Mouse (Mus musculus) right cerebral cortex, adult 2 months (tissue): ENCODE results near the gene Dhh.

ENCODE experiments used
- DNase-seq, 2 experiments: peaks; one replicate each; pipeline ENCODE4 v3.0.0; 2021 to 2022; ENCODE audit warnings: low spot score in 2 of 2

Gene Dhh

DNA sequence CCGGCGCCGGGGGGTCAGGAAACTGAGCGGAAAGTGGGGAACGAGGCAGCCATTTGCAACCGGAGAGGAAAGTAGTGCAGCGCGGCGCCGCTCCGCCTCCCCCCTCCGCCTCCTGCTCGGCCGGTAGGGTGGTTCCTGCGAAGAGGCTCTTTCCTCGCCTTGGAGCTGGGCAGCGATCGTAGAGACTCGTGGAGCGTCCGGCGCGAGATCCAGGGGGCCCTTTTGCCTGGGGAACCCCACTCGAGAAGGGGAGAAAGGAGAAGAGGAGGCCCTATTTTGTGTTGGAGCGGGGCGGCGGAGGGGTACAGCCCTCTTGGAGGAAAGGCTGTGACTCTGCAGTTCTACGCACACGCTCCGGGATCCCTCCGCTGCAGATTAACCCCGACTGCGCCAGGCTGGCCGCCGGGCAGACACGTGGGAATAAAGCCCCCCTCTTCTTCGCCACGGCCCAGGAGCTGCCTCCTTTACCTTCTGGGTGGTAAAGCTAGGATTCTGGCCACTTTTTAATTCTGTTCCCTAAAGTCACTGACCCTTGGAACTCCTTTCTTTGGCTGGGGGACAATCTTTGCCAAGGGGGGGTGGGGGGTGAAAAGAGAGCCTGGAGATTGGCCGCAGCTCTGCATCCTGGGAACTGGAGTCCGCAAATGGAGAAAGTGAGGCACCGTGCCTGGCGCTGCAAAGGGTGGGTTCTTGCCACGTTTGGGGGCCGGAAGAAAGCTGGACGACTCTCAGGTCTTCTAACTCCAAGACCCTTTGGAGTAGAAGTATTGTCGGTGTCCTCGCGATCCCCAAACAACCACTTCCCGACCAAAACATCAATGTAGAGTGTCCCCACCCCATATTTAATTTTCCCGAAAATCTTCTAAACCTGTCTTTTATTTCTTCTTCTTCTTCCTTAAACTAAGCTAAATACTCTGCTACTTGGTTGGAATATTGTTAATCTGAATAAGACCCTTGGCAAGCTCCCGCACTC is 26.1 kb downstream of the Dhh start:
- peak; percentile 90 to 96 for DNase-seq

- DNase-seq, result no peak
These were observed 27.0 kb downstream of the Dhh start, which contains the start of gene Kmt2d for GRCm38 (mm10) chr15:98871070-98871915. TSS of gene Kmt2d (minus strand) at chr15:98871204.

DNA sequence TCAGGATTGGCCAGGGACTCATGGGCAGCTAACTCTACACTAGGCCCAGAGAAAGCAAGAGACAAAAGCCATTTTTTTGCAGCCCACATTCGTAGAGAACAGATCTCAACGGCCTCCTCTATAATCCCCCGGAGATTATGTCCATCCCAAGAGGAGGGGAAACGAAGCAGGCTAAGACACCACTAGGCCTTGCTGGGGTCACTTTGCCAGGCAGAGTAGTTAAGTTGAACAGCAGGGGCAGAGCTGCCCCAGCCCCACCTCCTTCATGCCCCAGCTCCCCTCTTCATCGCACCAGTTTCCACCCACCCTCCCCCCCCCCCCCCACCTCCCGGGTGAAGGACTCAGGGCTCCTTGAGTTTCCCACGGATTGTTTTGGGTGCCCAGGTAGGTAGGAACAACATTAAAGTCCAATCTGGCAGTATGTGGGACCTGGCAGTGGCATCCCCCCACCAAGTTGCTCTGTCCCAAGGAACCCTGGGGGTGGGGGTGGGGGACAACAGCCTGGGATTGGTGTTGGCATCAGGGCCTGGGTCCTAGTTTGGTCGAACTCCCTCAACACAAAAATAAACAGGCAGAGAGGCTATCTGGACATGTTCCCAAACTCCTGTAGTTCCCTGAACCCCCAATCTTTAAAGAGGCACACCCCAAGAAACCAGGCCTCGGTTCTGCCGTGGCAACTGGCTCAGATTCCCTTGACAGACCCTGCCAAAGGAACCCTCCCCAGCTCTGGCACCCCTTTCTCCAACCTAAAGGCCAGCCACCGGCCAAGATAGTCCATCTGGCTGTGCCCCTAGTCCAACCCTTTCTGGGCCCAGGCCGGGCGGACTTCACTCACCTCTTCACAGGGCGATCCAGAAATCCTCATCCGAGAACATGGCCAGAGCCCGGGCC is 27.9 kb downstream of the Dhh start:
- DNase-seq, result no peak

- no peak for DNase-seq
These were observed 28.8 kb downstream of the Dhh start for GRCm38 (mm10) chr15:98869342-98870178.

DNA sequence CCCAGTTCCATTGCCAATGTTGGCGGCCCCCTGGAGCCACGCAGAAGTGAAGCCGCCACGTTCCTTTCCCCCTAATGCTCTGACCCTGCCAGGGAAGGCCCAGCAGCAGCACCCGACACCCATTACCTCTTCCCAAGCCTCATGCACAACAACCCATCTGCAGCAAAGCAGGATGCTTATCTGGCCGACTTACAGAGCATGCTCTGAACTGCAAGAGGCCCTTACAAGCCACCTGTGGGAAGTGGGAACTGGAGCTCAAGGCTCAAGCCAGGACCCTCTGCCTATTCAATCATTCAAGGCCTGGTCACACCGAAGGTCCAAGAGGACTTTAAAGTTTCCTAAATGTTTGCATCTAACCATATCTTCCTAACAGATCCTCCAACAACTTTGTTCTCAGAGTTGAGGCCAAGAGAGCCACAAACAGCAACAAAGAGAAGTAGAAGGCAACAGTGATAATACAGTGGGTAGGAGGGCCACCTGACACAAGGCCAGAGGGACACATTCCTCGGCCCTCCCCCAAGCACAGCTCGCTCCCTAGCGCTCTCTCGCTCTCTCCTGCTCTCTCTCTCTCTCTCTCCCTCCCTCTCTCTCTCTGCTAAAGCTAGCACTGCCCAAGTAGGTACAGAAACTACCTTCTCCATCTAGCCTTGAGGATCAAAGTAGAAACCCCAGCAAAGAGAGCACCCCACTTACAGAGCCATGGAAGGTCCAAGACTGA is 29.8 kb downstream of the Dhh start:
- no peak for DNase-seq

DNA sequence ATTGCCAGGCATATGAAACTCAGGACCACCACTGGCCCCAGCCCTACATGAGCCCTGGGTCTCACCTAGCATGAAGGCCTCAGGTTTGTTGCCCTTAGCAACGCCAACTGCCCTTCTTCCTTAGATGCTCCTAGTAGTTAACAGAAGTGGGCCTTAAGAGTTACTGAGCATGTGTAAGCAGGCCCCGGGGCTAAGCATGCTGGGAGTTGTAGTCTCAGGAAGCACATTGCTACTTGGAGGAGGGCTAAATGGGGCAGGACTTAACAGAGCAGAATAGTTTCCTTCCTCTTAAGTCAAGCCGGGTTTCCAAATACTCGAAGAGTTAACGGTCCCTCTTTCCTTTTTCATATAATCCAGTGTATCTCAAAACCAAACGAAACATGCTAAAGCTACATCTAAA is 31.0 kb downstream of the Dhh start:
- DNase-seq, result peak; percentile 70 to 71

GRCm38 (mm10) chr15:98866501-98866900 is 31.8 kb downstream of the Dhh start:
- no peak for DNase-seq

DNA sequence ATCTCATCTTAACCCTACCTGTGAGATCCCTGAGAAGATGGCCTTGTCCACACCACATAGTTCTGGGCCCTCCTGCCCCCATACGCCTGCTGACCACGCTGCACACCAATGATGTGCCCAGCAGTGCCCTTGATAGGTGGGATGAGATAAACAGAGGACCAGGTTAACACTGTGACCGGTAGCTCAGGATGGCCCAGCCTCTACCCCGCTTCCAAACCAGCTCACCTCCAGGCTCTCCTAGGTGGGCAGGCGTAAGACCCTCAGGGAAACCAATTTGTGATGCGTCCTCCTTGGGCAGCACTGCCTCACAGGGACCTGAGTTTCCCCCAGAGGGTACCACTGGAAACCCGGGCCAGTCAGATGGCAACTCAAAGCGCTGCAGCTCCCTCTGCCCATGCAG is 32.6 kb downstream of the Dhh start:
- DNase-seq, result no peak

DNA sequence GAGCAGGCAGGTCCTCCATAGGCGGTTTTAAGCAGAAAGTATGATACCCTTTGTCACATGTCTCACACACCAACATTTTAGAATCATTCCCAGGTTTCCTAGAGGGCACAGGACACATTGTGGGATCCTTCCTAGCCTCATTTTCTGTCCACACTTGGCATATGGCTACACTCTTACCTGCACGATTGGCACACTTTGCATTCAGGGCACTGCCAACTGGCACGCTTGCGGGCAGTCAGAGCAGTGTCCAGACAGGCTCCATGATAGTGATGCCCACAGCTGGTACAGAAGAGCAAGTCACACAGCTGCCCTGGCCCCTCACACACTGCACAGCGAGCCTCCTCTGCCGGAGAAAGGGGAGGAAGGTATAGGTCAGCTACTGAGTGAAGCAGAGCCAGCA is 33.4 kb downstream of the Dhh start:
- no peak for DNase-seq

DNA sequence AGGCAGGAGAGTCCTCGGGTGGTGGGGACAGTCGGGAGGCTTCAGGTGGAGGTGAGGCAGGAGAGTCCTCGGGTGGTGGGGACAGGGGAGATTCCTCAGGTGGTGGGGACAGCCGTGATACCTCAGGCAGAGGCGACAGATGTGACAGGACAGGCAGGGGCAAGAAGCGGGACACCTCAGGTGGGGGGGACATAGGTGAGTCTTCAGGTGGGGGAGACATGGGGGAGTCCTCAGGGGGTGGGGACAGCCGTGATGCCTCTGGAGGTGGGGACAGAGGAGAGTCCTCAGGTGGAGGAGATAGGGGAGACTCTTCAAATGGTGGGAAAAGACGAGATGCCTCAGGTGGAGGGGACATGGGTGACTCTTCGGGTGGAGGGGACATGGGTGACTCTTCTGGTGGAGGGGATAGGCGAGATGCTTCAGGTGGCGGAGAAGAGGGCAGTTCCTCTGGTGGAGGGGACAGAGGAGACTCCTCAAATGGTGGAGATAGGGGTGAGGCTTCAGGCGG is 34.8 kb downstream of the Dhh start:
- no peak for DNase-seq

DNA sequence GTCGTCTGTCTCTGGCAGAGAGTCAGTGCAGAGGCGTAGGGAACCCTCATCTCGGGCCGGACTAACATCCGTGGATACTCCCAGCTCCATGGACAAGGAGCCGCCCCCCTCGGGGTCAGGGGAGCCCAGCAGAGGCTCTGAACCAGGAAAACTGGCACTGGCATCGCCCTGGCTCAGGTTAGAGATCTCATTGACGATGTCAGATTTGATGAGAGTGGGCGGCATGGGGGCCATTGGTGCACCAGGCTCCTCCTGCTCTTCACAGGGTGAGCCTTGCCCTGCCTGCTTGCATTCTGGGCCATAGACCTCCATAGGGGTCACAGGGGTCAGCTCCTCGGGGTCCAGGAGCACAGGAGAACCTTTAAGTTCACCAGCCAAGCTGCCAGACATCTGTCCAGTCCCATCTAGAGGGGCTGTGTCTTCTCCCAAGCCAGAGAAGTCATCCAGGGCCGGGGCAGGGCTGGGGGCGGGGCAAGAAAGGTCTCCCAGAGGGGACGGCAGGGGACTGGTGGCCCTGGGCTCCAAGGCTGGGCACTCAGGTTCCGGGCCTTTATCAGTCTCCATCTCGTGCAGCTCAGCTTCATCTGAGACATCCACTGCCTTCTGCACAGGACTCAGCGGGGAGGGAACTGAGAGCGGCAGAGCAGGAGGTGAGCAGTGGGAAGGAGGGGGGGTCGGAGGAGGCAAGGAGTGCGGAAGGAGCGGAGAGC is 36.5 kb downstream of the Dhh start:
- DNase-seq, result no peak

- DNase-seq, result no peak
These were observed 37.4 kb downstream of the Dhh start for GRCm38 (mm10) chr15:98860921-98861320.

DNA sequence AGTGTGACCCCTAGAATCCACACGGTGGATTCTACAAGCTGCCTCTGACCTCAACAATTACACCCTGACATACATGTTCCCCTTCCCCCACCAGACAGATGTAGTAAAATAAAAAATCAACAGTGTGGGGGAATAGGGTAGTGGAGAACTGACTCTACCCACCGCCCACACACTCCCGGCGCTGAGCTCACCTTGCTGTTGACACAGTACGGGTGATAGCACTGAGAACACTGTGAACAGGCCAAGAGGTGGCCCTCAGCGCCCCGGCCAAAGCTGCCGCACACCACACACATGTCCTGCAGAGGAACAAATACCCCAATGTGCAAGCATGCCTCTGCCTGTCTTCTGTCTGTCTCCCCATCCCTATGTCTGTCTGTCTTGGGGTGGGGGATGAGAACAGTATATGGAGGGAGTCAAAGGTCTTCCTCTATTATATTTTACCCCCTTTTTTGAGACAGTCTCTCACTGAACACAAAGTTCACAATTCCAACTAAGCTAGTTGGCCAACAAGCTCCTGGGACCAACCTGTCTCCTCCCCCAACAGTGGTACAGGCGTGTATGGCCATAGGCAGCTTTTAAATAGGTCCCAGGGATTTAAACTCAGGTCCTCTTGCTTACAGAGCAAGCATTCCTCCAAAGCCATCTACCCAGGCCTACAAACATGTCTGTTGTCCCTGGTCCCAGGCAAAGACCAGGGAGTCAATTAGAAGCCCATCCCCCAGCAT is 38.9 kb downstream of the Dhh start:
- no peak for DNase-seq

DNA sequence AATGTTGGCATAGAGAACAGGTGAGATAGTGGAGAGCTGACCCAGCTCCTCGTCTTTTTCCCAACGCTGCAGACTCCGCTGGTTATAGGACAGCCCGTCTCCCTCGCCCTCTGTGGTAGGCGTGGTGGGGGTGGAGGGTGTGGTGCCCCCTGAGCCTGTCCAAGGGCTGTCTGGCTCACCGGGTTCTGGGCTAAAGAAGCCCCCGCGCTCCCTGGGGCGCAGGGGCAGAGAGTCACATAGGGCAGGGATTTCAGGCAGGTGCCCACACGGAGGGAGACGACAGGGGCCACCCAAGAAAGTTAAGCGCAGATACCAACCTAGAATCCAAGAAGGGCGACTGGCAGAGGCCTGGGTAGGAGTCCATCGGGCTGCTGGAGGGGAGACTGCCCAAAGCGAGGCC is 44.1 kb downstream of the Dhh start:
- no peak for DNase-seq

DNA sequence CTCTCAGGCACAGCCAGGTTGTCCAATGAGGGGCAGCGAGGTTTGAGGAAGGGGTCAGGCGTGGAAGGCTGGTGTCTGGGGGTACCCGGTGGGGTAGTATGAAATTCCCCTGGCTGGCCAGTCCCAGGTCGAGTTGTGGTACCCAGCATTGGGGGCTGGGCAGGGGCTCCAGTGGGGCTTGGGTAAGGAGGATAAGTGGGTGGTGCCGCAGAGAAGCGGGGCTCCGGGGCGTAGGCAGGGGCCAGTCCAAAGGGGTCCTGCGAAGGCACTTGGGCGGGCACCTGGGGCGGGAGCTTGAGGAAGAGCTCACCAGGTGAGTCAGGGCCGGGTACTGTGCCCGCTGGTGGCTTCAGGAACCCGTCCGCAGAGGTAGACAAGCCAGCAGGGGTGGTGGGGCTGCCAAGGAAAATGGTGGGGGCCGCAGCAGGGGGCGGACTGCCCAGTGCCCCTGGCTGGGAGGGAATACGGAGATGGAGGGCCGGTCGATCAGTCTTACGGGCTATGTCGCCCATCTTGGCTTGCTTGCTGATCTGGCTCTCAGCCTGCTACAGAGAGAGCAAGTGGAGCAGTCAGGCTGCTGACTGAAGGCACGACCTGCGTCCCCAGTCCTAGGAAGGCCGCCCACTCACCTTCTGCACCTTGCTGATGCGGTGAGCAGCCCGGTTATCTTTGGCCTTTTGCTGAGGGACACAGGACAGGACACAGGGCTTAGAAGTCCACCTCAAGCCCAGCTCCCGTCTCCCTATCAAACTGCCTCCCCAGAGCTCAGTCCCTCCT is 45.0 kb downstream of the Dhh start:
- DNase-seq, result no peak

- DNase-seq, result no peak
These were observed 45.6 kb downstream of the Dhh start for GRCm38 (mm10) chr15:98852733-98853132.

GRCm38 (mm10) chr15:98852071-98852470 is 46.3 kb downstream of the Dhh start:
- no peak for DNase-seq
